ENCODE assay signal across 9 mouse cellular contexts in the genomic region with DNA sequence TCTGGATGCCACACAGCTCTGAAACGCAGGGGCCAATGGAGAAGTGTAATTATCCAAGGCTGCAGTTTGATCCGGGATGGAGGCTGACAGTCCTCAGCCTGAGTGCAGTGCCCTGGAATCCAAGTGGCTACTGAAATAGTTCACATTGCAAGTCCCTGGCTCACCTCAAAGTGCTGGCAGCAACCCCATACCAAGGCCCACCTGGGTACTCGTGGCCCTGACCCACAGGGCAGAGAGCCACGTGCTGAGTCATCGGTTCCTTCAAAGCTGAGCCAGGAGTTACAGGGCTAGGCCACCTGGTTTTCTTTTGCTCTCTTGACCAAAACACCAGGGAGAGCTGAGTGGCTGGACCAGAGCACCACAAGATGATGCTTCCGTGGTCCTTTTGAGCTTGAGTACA.
A peak's percentile ranks its signal among the peaks of the same experiment; 100 is the strongest.
DNase-seq lines count a peak whose midpoint lies in the region.
"Had no signal": no experiment of that assay in that cellular context is flagged by ENCODE, and none has a peak within 500 bp of the region (broad histone marks: within the 10 kb centered on the region; RNA-seq: fewer than 3 reads in every experiment).

No protein-coding gene starts in this region.

- DNase-seq in heart, adult 18-20 months = peak; percentile 32 to 38
- DNase-seq in heart, adult 8-10 months (ENCODE audit: low spot score) = no peak
- peak; percentile 25 for DNase-seq in lung, postnatal 10 days
- no peak for DNase-seq in lung, postnatal 4 days
- DNase-seq in adrenal gland, adult 8-10 months = peak; percentile 49
- DNase-seq in kidney, postnatal 25 days = peak; percentile 44 to 77
- DNase-seq in embryo, embryonic 10.5 days (ENCODE audit: low spot score) = no peak
- DNase-seq in layer of hippocampus, postnatal 14 days (ENCODE audit: low spot score in 2 of 2) = no peak
- DNase-seq: retina, postnatal 1 day had no signal

Comparison
In these comparisons a context has a peak if more than half of its experiments do, and no peak if none do; other contexts are left out.
1. DNase-seq: peak in heart, adult 18-20 months (2 of 2), lung, postnatal 10 days (single experiment), adrenal gland, adult 8-10 months (single experiment) and kidney, postnatal 25 days (2 of 2); none in heart, adult 8-10 months (single experiment), lung, postnatal 4 days (0 of 2), embryo, embryonic 10.5 days (single experiment) and layer of hippocampus, postnatal 14 days (0 of 2).